Mouse (Mus musculus) heart, adult 2 months (tissue): Measurements from ENCODE around the gene Cacna1g. TPM values are rescaled to one million over a fixed set of nuclear protein-coding genes. Genes with fewer than 3 reads are reported as not detected.

ENCODE experiments used
- DNase-seq, 2 experiments: peaks; one replicate each; pipeline ENCODE4 v3.0.0; 2021
- H3K27ac ChIP-seq: fragments of 200-600 bp; 2 replicates; pipeline ENCODE4 v1.8.1; 2022
- H3K27me3 ChIP-seq: fragments of 200-500 bp; 2 replicates; pipeline ENCODE4 v1.6.1; 2012; ENCODE audit warnings: mild to moderate bottlenecking, low read length, inconsistent platforms, mixed read lengths; ENCODE audit not compliant: control insufficient read depth, insufficient read depth
- H3K36me3 ChIP-seq: fragments of 200-500 bp; 2 replicates; pipeline ENCODE4 v1.6.1; 2012; ENCODE audit warnings: low read length, inconsistent platforms; ENCODE audit not compliant: control insufficient read depth, insufficient read depth
- H3K4me1 ChIP-seq: fragments of 200-500 bp; 2 replicates; pipeline ENCODE4 v1.6.1; 2011; ENCODE audit warnings: low read length; ENCODE audit not compliant: control insufficient read depth, insufficient read depth
- H3K4me3 ChIP-seq: fragments of 200-600 bp; 2 replicates; pipeline ENCODE4 v1.8.1; 2022
- H3K79me2 ChIP-seq: fragments of 200-500 bp; replicated peaks from 2 replicates; pipeline ENCODE4 v1.6.1; 2012; ENCODE audit warnings: mild to moderate bottlenecking, inconsistent platforms, low read length, moderate library complexity, mixed read lengths; ENCODE audit not compliant: control insufficient read depth, insufficient read depth
- H3K9ac ChIP-seq: fragments of 200-500 bp; 2 replicates; pipeline ENCODE4 v1.6.1; 2012; ENCODE audit warnings: low read depth, mild to moderate bottlenecking, control low read depth, inconsistent platforms, low read length, mixed read lengths
- CTCF ChIP-seq: fragments of 200-600 bp; IDR thresholded peaks from 2 replicates; pipeline ENCODE4 v1.8.1; 2022; ENCODE audit warnings: antibody characterized with exemption, mild to moderate bottlenecking, moderate library complexity
- EP300 ChIP-seq: fragments of 200-500 bp; IDR thresholded peaks from 2 replicates; pipeline ENCODE4 v1.6.1; 2011; ENCODE audit warnings: low read depth, low read length, control low read depth; ENCODE audit not compliant: insufficient read depth
- POLR2A ChIP-seq: fragments of 200-500 bp; IDR thresholded peaks from 2 replicates; pipeline ENCODE4 v1.6.1; 2011; ENCODE audit warnings: mild to moderate bottlenecking, low read depth, low read length, control low read depth; ENCODE audit not compliant: insufficient read depth
- WGBS: fragments of 180-500 bp; shearing (Covaris S2); methylation state at CpG from one replicate; pipeline ENCODE4 v1.1.7; 2018; 5-methylcytosine and 5-hydroxymethylcytosine counted together
- intact Hi-C: fragments of 180-260 bp; cut with DNase I; formaldehyde crosslinking; loops from one replicate; pipeline ENCODE4 v1.15.1; 2025
- polyA plus RNA-seq: library from polyadenylated mRNA; depleted of rRNA; stranded (reverse); fragments of >200 nt; gene quantifications from 2 replicates; pipeline ENCODE4 v1.2.3, GENCODE M21; 2012
- total RNA-seq, 2 experiments: library from RNA; stranded (reverse); gene quantifications; 2 replicates each; pipeline ENCODE4 v1.2.3; 2021

Gene Cacna1g
- total and polyA plus RNA-seq, 3 experiments: 12.2 to 64.4 (median 12.9) TPM

DNA sequence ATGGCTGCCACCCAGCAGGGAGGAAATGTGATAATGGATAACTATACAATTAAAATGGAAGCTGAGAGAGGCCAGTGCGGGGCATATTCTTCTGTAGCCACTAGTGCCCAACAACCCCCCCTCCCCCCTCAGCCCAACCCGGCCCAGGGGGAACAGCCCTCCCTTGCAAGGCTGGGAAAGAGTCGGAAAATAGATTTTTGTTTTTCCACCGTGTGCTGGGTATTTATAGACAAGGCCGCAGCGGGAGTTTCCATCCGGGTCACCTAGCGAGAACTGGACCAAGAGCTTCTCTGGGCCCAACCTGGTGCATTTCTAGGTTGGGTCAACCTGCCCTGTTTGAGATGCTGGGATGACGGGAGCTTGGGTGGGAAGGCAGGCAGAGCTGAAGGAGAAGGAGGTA lies 32.2 kb downstream of the Cacna1g start:
- Histone ChIP-seq H3K27me3 (no peaks in the 10 kb centered on the region), H3K27ac (no peak overlapping the region), H3K9ac (no peak overlapping the region), H3K79me2 (no peaks in the 10 kb centered on the region), H3K4me3 (no peak overlapping the region), H3K36me3 (no peaks in the 10 kb centered on the region), H3K4me1 (no peaks in the 10 kb centered on the region)
- TF ChIP-seq POLR2A (no peak), CTCF (no peak), EP300 (no peak)
- 52% methylated on average over 9 of the region's 9 CpGs for WGBS
- intact Hi-C loops: no loop called here
- DNase-seq: no peak

DNA sequence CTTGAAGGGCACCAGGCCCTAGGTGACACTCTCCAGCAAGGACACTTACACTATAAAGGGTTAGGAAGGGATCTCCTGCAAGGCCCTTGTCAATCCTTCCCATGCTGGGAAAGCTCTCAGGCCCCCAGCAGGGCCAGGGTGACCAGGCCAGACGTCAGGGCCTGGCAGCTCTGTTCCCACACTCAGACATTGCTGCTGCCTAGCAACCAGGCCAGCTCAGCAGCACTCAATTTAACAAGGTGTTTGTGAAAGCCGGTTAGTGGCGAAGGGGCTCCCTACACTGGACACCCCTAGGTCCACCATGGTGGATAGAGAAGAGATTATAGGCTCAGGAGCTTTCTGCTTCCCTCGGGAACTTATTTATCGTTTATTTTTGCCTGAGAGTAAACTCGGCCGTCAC lies 32.9 kb downstream of the Cacna1g start:
- no peaks in the 10 kb centered on the region for H3K79me2 ChIP-seq
- no peak for DNase-seq
- no peak overlapping the region for H3K9ac ChIP-seq
- no peaks in the 10 kb centered on the region for H3K27me3 ChIP-seq
- intact Hi-C loops: no loop called here
- no peaks in the 10 kb centered on the region for H3K4me1 ChIP-seq
- TF ChIP-seq POLR2A: no peak
- no peak for TF ChIP-seq EP300
- TF ChIP-seq CTCF: no peak
- 59% methylated on average over 7 of the region's 7 CpGs for WGBS
- H3K36me3 ChIP-seq: no peaks in the 10 kb centered on the region
- no peak overlapping the region for H3K4me3 ChIP-seq
- H3K27ac ChIP-seq: no peak overlapping the region

DNA sequence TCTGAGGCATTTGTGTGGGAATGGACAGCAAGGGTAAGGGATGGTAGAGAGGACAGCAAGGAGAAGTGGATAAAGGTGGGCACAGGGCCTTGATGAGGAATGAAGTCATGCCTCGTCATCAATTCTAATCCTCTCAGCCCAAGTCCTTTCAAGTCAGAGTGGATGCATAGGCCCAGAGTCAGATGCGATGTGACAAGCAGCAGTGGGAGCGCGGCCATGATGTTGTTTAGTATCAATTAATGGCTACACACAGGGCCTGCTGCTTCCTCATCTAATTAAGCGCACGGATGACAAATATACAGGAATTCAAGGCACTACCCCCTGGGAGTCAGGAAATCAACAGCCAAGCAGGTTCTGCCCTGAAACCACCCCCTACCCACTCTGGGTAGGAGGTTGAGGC lies 33.6 kb downstream of the Cacna1g start:
- 91% methylated on average over 6 of the region's 6 CpGs for whole genome bisulfite sequencing
- Histone ChIP-seq H3K79me2 (no peaks in the 10 kb centered on the region), H3K4me1 (no peaks in the 10 kb centered on the region), H3K9ac (no peak overlapping the region), H3K4me3 (no peak overlapping the region), H3K27ac (no peak overlapping the region), H3K36me3 (no peaks in the 10 kb centered on the region), H3K27me3 (no peaks in the 10 kb centered on the region)
- intact Hi-C loops: no loop called here
- TF ChIP-seq POLR2A (no peak), EP300 (no peak), CTCF (no peak)
- DNase-seq: no peak

DNA sequence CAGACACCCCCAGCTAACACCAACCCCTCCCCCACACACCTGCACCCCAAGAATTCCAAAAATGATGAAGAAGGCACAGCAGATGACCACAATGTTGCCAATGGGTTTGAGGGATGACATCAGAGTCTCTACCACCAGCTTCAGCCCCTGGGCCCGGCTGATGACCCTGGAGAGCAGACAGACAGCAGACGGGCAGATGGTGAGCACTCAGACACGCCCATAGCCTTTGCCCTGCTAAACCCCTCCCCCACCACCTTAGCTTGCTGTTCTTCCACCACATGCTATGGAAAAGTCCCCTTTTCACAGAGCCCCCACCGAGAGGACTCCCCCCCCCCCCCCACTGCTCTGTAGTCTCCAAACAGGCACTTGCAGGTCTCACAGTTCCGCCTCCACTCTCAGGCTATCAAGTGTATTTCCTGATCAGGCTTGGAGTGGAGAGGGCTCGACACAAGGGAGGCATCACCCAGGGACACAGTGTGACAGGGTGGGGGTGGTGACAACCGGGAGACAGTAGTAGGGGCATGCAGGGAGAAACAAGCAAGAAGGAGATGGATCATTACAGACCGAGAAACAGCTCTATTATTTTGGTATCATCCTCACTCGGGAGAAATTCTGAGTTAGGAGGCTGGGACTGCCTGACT lies 44.9 kb downstream of the Cacna1g start:
- Histone ChIP-seq H3K79me2 (no peaks in the 10 kb centered on the region), H3K9ac (no peak overlapping the region), H3K27ac (no peak overlapping the region), H3K36me3 (no peaks in the 10 kb centered on the region), H3K27me3 (no peaks in the 10 kb centered on the region), H3K4me1 (peaks cover 6% of the 10 kb centered on the region; the same call in 1 of the 2 replicates), H3K4me3 (no peak overlapping the region)
- 27% methylated on average over 9 of the region's 9 CpGs for WGBS
- intact Hi-C loops: no loop called here
- DNase-seq: no peak
- TF ChIP-seq EP300 (no peak), CTCF (no peak), POLR2A (no peak)

DNA sequence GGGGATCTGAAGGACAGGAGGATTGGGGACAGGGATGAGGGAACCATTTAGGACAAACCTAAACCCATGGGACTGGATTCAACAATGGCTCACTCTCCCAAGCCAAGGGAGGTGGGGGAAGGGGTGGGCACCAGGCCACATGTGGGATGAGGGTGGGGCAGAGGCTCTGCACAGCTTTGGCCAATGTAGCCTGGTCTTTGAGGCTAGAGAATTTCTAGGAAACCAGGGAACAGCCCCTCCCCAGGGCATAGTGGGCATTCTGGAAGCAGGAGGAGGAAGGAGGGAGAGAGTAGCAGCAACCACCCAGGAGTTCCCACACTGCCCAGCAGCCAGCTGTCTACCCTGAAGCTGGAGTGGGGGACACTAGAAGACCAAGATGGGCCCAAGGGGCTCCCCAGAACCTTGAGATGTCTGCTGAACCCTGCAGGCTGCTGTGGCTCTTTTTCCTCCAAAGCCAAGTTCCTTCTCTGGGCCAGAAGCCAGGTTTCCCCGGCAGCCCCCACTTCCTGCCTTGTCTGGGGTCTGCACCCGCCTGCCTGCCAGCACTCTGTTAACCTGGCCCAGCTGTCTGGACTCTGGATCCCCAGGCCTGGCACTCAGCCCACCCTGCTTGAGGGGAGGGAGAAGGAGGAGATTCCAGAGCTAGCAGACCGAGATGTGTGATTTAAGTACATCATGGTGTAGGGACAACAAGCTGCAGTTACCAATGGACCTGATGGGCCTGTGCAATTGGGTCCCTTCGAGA lies 45.7 kb downstream of the Cacna1g start:
- Histone ChIP-seq H3K27ac (no peak overlapping the region), H3K27me3 (no peaks in the 10 kb centered on the region), H3K4me3 (no peak overlapping the region), H3K9ac (no peak overlapping the region), H3K79me2 (no peaks in the 10 kb centered on the region), H3K36me3 (no peaks in the 10 kb centered on the region), H3K4me1 (peaks cover 6% of the 10 kb centered on the region; the same call in 1 of the 2 replicates)
- intact Hi-C loops: no loop called here
- 5% methylated on average over 4 of the region's 4 CpGs for WGBS
- no peak for TF ChIP-seq EP300
- TF ChIP-seq POLR2A: no peak
- TF ChIP-seq CTCF: no peak
- peak; percentile 68 to 74 for DNase-seq

DNA sequence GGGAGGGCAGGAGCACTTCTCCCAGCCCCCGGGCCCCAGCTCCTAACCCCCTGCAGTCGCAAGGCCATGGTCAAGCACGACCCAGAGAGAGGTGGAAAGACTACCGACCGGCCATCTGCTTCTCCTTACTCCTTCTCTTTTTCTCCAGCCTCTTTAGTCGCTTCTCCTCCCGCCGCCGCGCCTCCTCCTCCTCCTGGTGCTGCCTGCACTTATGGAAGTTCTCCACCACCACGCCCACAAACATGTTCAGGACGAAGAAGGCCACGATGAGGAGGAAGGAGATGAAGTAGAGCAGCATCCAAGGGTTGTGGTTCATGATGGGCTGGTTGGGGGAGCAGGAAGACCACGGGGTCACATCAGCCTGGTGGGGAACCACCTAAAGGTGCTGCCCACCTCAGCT lies 48.3 kb downstream of the Cacna1g start:
- Histone ChIP-seq H3K79me2 (no peaks in the 10 kb centered on the region), H3K9ac (no peak overlapping the region), H3K4me3 (no peak overlapping the region), H3K27me3 (no peaks in the 10 kb centered on the region), H3K36me3 (no peaks in the 10 kb centered on the region), H3K4me1 (peaks cover 6% of the 10 kb centered on the region; the same call in 1 of the 2 replicates), H3K27ac (no peak overlapping the region)
- intact Hi-C loops: no loop called here
- no peak for DNase-seq
- 66% methylated on average over 14 of the region's 14 CpGs for WGBS
- TF ChIP-seq CTCF (no peak), POLR2A (no peak), EP300 (no peak)
